Mouse (Mus musculus): ENCODE data around the gene Nek8. TPM values are rescaled to one million over a fixed set of nuclear protein-coding genes. Genes with fewer than 3 reads are reported as not detected.

Nek8 gene
- polyA plus RNA-seq, 1 experiment from 2014 or later: 10.2 TPM

Small RNA genes lying within 50 kb of the gene (microRNA-seq; reads per million reads assigned to microRNA genes)
- gene Mir7653: 0.98 reads per million

Other genes starting within 250 kb of the Nek8 start
- gene Sez6, start 245.9 kb downstream of the Nek8 start, polyA plus RNA-seq (2015; fragmentation: Nextera tagmentation; extraction: Ambion mirVana): 0.17 TPM in 1 of 2 replicates, not detected in the other
- gene Phf12, start 193.9 kb downstream of the Nek8 start, polyA plus RNA-seq (2015; fragmentation: Nextera tagmentation; extraction: Ambion mirVana): 5.3 and 5.7 TPM in 2 replicates
- gene Dhrs13, start 144.4 kb downstream of the Nek8 start, polyA plus RNA-seq (2015; fragmentation: Nextera tagmentation; extraction: Ambion mirVana): 10.8 and 11.3 TPM in 2 replicates
- gene Flot2, start 138.7 kb downstream of the Nek8 start, polyA plus RNA-seq (2015; fragmentation: Nextera tagmentation; extraction: Ambion mirVana): 24.5 and 25.1 TPM in 2 replicates
- 12.4 and 12.7 TPM in 2 replicates for gene Eral1, start 96.3 kb downstream of the Nek8 start, polyA plus RNA-seq (2015; fragmentation: Nextera tagmentation; extraction: Ambion mirVana)
- 3.4 and 4.9 TPM in 2 replicates for gene Fam222b, start 82.0 kb downstream of the Nek8 start, polyA plus RNA-seq (2015; fragmentation: Nextera tagmentation; extraction: Ambion mirVana)
- gene Traf4, start 11.1 kb downstream of the Nek8 start, polyA plus RNA-seq (2015; fragmentation: Nextera tagmentation; extraction: Ambion mirVana): 25.4 and 28.6 TPM in 2 replicates
- gene Tlcd1, start within 50 bp of the Nek8 start, polyA plus RNA-seq (2015; fragmentation: Nextera tagmentation; extraction: Ambion mirVana): 39.9 and 40.3 TPM in 2 replicates
- 609 and 714 TPM in 2 replicates for gene Rpl23a, start 6.9 kb upstream of the Nek8 start, polyA plus RNA-seq (2015; fragmentation: Nextera tagmentation; extraction: Ambion mirVana)
- 11.8 and 16.2 TPM in 2 replicates for gene Rab34, start 11.8 kb upstream of the Nek8 start, polyA plus RNA-seq (2015; fragmentation: Nextera tagmentation; extraction: Ambion mirVana)
- gene Proca1, start 16.7 kb upstream of the Nek8 start, polyA plus RNA-seq (2015; fragmentation: Nextera tagmentation; extraction: Ambion mirVana): 0.36 and 0.44 TPM in 2 replicates
- 30.5 and 31.6 TPM in 2 replicates for gene Sdf2, start 69.1 kb upstream of the Nek8 start, polyA plus RNA-seq (2015; fragmentation: Nextera tagmentation; extraction: Ambion mirVana)
- gene Supt6, start 69.3 kb upstream of the Nek8 start, polyA plus RNA-seq (2015; fragmentation: Nextera tagmentation; extraction: Ambion mirVana): 9.9 and 10.3 TPM in 2 replicates
- gene 2610507B11Rik, start 85.1 kb upstream of the Nek8 start, polyA plus RNA-seq (2015; fragmentation: Nextera tagmentation; extraction: Ambion mirVana): 23.7 and 24.7 TPM in 2 replicates
- gene BC030499, start 114.2 kb upstream of the Nek8 start, polyA plus RNA-seq (2015; fragmentation: Nextera tagmentation; extraction: Ambion mirVana): 0.06 and 0.13 TPM in 2 replicates
- gene Spag5, start 124.9 kb upstream of the Nek8 start, polyA plus RNA-seq (2015; fragmentation: Nextera tagmentation; extraction: Ambion mirVana): 33.0 and 33.7 TPM in 2 replicates
- gene Aldoc, start 146.3 kb upstream of the Nek8 start, polyA plus RNA-seq (2015; fragmentation: Nextera tagmentation; extraction: Ambion mirVana): 15.0 and 19.6 TPM in 2 replicates
- 31.2 and 36.0 TPM in 2 replicates for gene Pigs, start 151.7 kb upstream of the Nek8 start, polyA plus RNA-seq (2015; fragmentation: Nextera tagmentation; extraction: Ambion mirVana)
- gene Unc119, start 166.8 kb upstream of the Nek8 start, polyA plus RNA-seq (2015; fragmentation: Nextera tagmentation; extraction: Ambion mirVana): 22.7 and 24.1 TPM in 2 replicates
- gene Foxn1, start 209.9 kb upstream of the Nek8 start, polyA plus RNA-seq (2015; fragmentation: Nextera tagmentation; extraction: Ambion mirVana): not detected in 2 replicates
- gene Slc13a2, start 245.5 kb upstream of the Nek8 start, polyA plus RNA-seq (2015; fragmentation: Nextera tagmentation; extraction: Ambion mirVana): 0.04 and 0.07 TPM in 2 replicates

All from liver, embryonic 16.5 days (tissue).